Mouse (Mus musculus): ENCODE measurements around the gene Lrrc4.

GRCm38 (mm10) chr6:28680537-28680936, 151.0 kb downstream of the Lrrc4 start:
- TF ChIP-seq CTCF (IDR thresholded peaks at IDR 0.05; ENCODE audit: control insufficient read depth, insufficient read depth, low read length) (no peak), POLR2A (IDR thresholded peaks at IDR 0.05; ENCODE audit: borderline replicate concordance, control insufficient read depth, low read depth, low read length) (no peak)
